In genomic region chr11:4216248-4217000, GRCm38 (mm10) we compare ENCODE assay signal across 8 mouse cellular contexts. TPM values are rescaled to one million over a fixed set of nuclear protein-coding genes. Genes with fewer than 3 reads are reported as not detected.
DNase-seq lines count a peak whose midpoint lies in the region; ATAC-seq lines count a peak whose summit lies in the region.
"Had no signal": no experiment of that assay in that cellular context is flagged by ENCODE, and none has a peak within 500 bp of the region (broad histone marks: within the 10 kb centered on the region; RNA-seq: fewer than 3 reads in every experiment).

No protein-coding gene starts in this region.

- H3K27me3 ChIP-seq in limb, embryonic 12.5 days = peaks cover 33% of the 10 kb centered on the region
- peaks cover 36% of the 10 kb centered on the region for H3K27me3 ChIP-seq in limb, embryonic 10.5 days (ENCODE audit: low read depth, poor library complexity, severe bottlenecking)
- H3K27me3 ChIP-seq in kidney, embryonic 16.5 days (ENCODE audit: insufficient read depth, low read length) = peaks cover 6% of the 10 kb centered on the region; the same call in 1 of the 2 replicates
- no peaks in the 10 kb centered on the region for H3K27me3 ChIP-seq in stomach, embryonic 15.5 days (replicated peaks)
- H3K27me3 ChIP-seq in midbrain, embryonic 10.5 days (ENCODE audit: low read depth, poor library complexity, severe bottlenecking) = peaks cover 30% of the 10 kb centered on the region

- no peak overlapping the region for H3K4me3 ChIP-seq in limb, embryonic 12.5 days (replicated peaks)
- no peak overlapping the region for H3K4me3 ChIP-seq in limb, embryonic 10.5 days
- H3K4me3 ChIP-seq in kidney, embryonic 16.5 days (ENCODE audit: low read length) = no peak overlapping the region
- no peak overlapping the region for H3K4me3 ChIP-seq in stomach, embryonic 15.5 days (replicated peaks)
- no peak overlapping the region for H3K4me3 ChIP-seq in midbrain, embryonic 10.5 days

- DNase-seq in limb, embryonic 10.5 days (ENCODE audit: low spot score) = no peak
- peak; percentile 84 to 91 for DNase-seq in heart, adult 9 months (ENCODE audit: low spot score in 2 of 2)
- DNase-seq in midbrain, embryonic 10.5 days (ENCODE audit: low spot score) = no peak
- DNase-seq in thymus, adult 18-20 months = no peak

- peaks cover 14% of the 10 kb centered on the region; the same call in 1 of the 2 replicates for H3K4me1 ChIP-seq in limb, embryonic 12.5 days (replicated peaks)
- peaks cover 16% of the 10 kb centered on the region for H3K4me1 ChIP-seq in limb, embryonic 10.5 days
- peaks cover 12% of the 10 kb centered on the region for H3K4me1 ChIP-seq in kidney, embryonic 16.5 days (ENCODE audit: insufficient read depth, low read length)
- peaks cover 25% of the 10 kb centered on the region for H3K4me1 ChIP-seq in stomach, embryonic 15.5 days
- peaks cover 30% of the 10 kb centered on the region for H3K4me1 ChIP-seq in midbrain, embryonic 10.5 days

- peaks cover 5% of the 10 kb centered on the region; the same call in 1 of the 2 replicates for H3K9me3 ChIP-seq in limb, embryonic 12.5 days
- no peaks in the 10 kb centered on the region for H3K9me3 ChIP-seq in limb, embryonic 10.5 days (replicated peaks)
- no peaks in the 10 kb centered on the region for H3K9me3 ChIP-seq in kidney, embryonic 16.5 days (ENCODE audit: low read length)
- no peaks in the 10 kb centered on the region for H3K9me3 ChIP-seq in stomach, embryonic 15.5 days
- H3K9me3 ChIP-seq in midbrain, embryonic 10.5 days (replicated peaks) = peaks cover 4% of the 10 kb centered on the region; the same call in 1 of the 2 replicates

- H3K9ac ChIP-seq in limb, embryonic 12.5 days (replicated peaks) = no peak overlapping the region
- H3K9ac ChIP-seq in kidney, embryonic 16.5 days (replicated peaks; ENCODE audit: low read length) = no peak overlapping the region
- no peak overlapping the region for H3K9ac ChIP-seq in stomach, embryonic 15.5 days

- no peak overlapping the region for H3K4me2 ChIP-seq in limb, embryonic 12.5 days
- H3K4me2 ChIP-seq in kidney, embryonic 16.5 days (replicated peaks; ENCODE audit: low read depth, low read length) = no peak overlapping the region
- no peak overlapping the region for H3K4me2 ChIP-seq in stomach, embryonic 15.5 days

- H3K36me3 ChIP-seq in limb, embryonic 12.5 days = peaks cover 51% of the 10 kb centered on the region
- H3K36me3 ChIP-seq in limb, embryonic 10.5 days = peaks cover 43% of the 10 kb centered on the region
- peaks cover 24% of the 10 kb centered on the region for H3K36me3 ChIP-seq in kidney, embryonic 16.5 days (ENCODE audit: insufficient read depth, low read length)
- peaks cover 28% of the 10 kb centered on the region for H3K36me3 ChIP-seq in stomach, embryonic 15.5 days
- peaks cover 47% of the 10 kb centered on the region for H3K36me3 ChIP-seq in midbrain, embryonic 10.5 days

- H3K27ac ChIP-seq in limb, embryonic 12.5 days = peak overlapping the region; percentile 4; the same call in 1 of the 2 replicates
- no peak overlapping the region for H3K27ac ChIP-seq in limb, embryonic 10.5 days
- peak overlapping the region; percentile 19; the same call in 1 of the 2 replicates for H3K27ac ChIP-seq in kidney, embryonic 16.5 days (ENCODE audit: low read length)
- peak overlapping the region; percentile 73 for H3K27ac ChIP-seq in stomach, embryonic 15.5 days
- H3K27ac ChIP-seq in midbrain, embryonic 10.5 days (replicated peaks) = no peak overlapping the region

- 86% methylated on average over 9 of the region's 9 CpGs for WGBS in limb, embryonic 12.5 days
- 88% methylated on average over 9 of the region's 9 CpGs for WGBS in limb, embryonic 10.5 days
- WGBS in kidney, embryonic 16.5 days = 82% methylated on average over 9 of the region's 9 CpGs
- WGBS in stomach, embryonic 15.5 days = 72% methylated on average over 9 of the region's 9 CpGs
- 86% methylated on average over 9 of the region's 9 CpGs for WGBS in midbrain, embryonic 10.5 days

- no peak for ATAC-seq in limb, embryonic 12.5 days (ENCODE audit: insufficient number of reproducible peaks, insufficient read depth, low FRiP score, low TSS enrichment, low read depth)
- ATAC-seq in kidney, embryonic 16.5 days (ENCODE audit: low FRiP score, low TSS enrichment) = no peak
- no peak for ATAC-seq in stomach, embryonic 15.5 days (ENCODE audit: insufficient read depth, low FRiP score, low read depth)

RNA-seq across cellular contexts. Expression of gene Castor1, which starts 1.6 kb away (rescaled TPM):
- 2.3 and 2.7 TPM in 2 replicates for polyA plus RNA-seq in limb, embryonic 12.5 days (2016; fragmentation: Nextera tagmentation; extraction: Ambion mirVana)
- polyA plus RNA-seq in limb, embryonic 10.5 days (2016; fragmentation: Nextera tagmentation; extraction: Ambion mirVana) = 1.8 and 2.1 TPM in 2 replicates
- polyA plus RNA-seq in kidney, embryonic 16.5 days (2015; fragmentation: Nextera tagmentation; extraction: Ambion mirVana) = 6.8 and 7.6 TPM in 2 replicates
- 3.8 and 4.8 TPM in 2 replicates for polyA plus RNA-seq in stomach, embryonic 15.5 days (2015; fragmentation: Nextera tagmentation; extraction: Ambion mirVana)
- polyA plus RNA-seq in midbrain, embryonic 10.5 days (2016; fragmentation: Nextera tagmentation; extraction: Ambion mirVana) = 2.7 and 3.4 TPM in 2 replicates

RNA-seq across cellular contexts. Expression of gene Osm, which starts 19.8 kb away (rescaled TPM):
- polyA plus RNA-seq in limb, embryonic 12.5 days (2016; fragmentation: Nextera tagmentation; extraction: Ambion mirVana) = not detected in 2 replicates
- not detected in 2 replicates for polyA plus RNA-seq in limb, embryonic 10.5 days (2016; fragmentation: Nextera tagmentation; extraction: Ambion mirVana)
- not detected in 2 replicates for polyA plus RNA-seq in kidney, embryonic 16.5 days (2015; fragmentation: Nextera tagmentation; extraction: Ambion mirVana)
- 0.22 TPM in 2 replicates for polyA plus RNA-seq in stomach, embryonic 15.5 days (2015; fragmentation: Nextera tagmentation; extraction: Ambion mirVana)
- polyA plus RNA-seq in midbrain, embryonic 10.5 days (2016; fragmentation: Nextera tagmentation; extraction: Ambion mirVana) = 0.05 TPM in 1 of 2 replicates, not detected in the other

RNA-seq across cellular contexts. Expression of gene Tbc1d10a, which starts 29.8 kb away (rescaled TPM):
- polyA plus RNA-seq in limb, embryonic 12.5 days (2016; fragmentation: Nextera tagmentation; extraction: Ambion mirVana) = 36.5 and 36.8 TPM in 2 replicates
- 27.4 and 37.4 TPM in 2 replicates for polyA plus RNA-seq in limb, embryonic 10.5 days (2016; fragmentation: Nextera tagmentation; extraction: Ambion mirVana)
- polyA plus RNA-seq in kidney, embryonic 16.5 days (2015; fragmentation: Nextera tagmentation; extraction: Ambion mirVana) = 49.0 and 51.3 TPM in 2 replicates
- 31.1 and 33.4 TPM in 2 replicates for polyA plus RNA-seq in stomach, embryonic 15.5 days (2015; fragmentation: Nextera tagmentation; extraction: Ambion mirVana)
- polyA plus RNA-seq in midbrain, embryonic 10.5 days (2016; fragmentation: Nextera tagmentation; extraction: Ambion mirVana) = 26.3 and 26.4 TPM in 2 replicates

RNA-seq across cellular contexts. Expression of gene Lif, which starts 40.9 kb away (rescaled TPM):
- 0.05 and 0.06 TPM in 2 replicates for polyA plus RNA-seq in limb, embryonic 12.5 days (2016; fragmentation: Nextera tagmentation; extraction: Ambion mirVana)
- 0.05 and 0.06 TPM in 2 replicates for polyA plus RNA-seq in limb, embryonic 10.5 days (2016; fragmentation: Nextera tagmentation; extraction: Ambion mirVana)
- 0.05 and 0.09 TPM in 2 replicates for polyA plus RNA-seq in kidney, embryonic 16.5 days (2015; fragmentation: Nextera tagmentation; extraction: Ambion mirVana)
- 0.61 and 0.65 TPM in 2 replicates for polyA plus RNA-seq in stomach, embryonic 15.5 days (2015; fragmentation: Nextera tagmentation; extraction: Ambion mirVana)
- 0.21 TPM in 1 of 2 replicates, not detected in the other for polyA plus RNA-seq in midbrain, embryonic 10.5 days (2016; fragmentation: Nextera tagmentation; extraction: Ambion mirVana)
- polyA plus RNA-seq: liver, embryonic 16.5 days had no signal

RNA-seq across cellular contexts. Expression of gene Sf3a1, which starts 56.3 kb away (rescaled TPM):
- 71.4 and 78.8 TPM in 2 replicates for polyA plus RNA-seq in limb, embryonic 12.5 days (2016; fragmentation: Nextera tagmentation; extraction: Ambion mirVana)
- 101 and 105 TPM in 2 replicates for polyA plus RNA-seq in limb, embryonic 10.5 days (2016; fragmentation: Nextera tagmentation; extraction: Ambion mirVana)
- 54.5 and 65.5 TPM in 2 replicates for polyA plus RNA-seq in kidney, embryonic 16.5 days (2015; fragmentation: Nextera tagmentation; extraction: Ambion mirVana)
- 39.2 and 44.2 TPM in 2 replicates for polyA plus RNA-seq in stomach, embryonic 15.5 days (2015; fragmentation: Nextera tagmentation; extraction: Ambion mirVana)
- polyA plus RNA-seq in midbrain, embryonic 10.5 days (2016; fragmentation: Nextera tagmentation; extraction: Ambion mirVana) = 95.2 and 97.1 TPM in 2 replicates

Comparison
In these comparisons a context has a peak if more than half of its experiments do, and no peak if none do; other contexts are left out.
1. H3K27ac ChIP-seq: peak in limb, embryonic 12.5 days (single experiment), kidney, embryonic 16.5 days (single experiment) and stomach, embryonic 15.5 days (single experiment); none in limb, embryonic 10.5 days (single experiment) and midbrain, embryonic 10.5 days (single experiment).
2. DNase-seq: peak in heart, adult 9 months (2 of 2); none in limb, embryonic 10.5 days (single experiment), midbrain, embryonic 10.5 days (single experiment) and thymus, adult 18-20 months (0 of 2).